Mouse (Mus musculus) heart, embryonic 15.5 days (tissue): Measurements from ENCODE around the gene Shisal1. TPM values are rescaled to one million over a fixed set of nuclear protein-coding genes. Genes with fewer than 3 reads are reported as not detected.

ENCODE experiments used
- ATAC-seq: fragments of 200-750 bp; cut with Nextera tagmentation; replicated peaks from 2 replicates; pipeline ENCODE4 v1.8.0; 2017; ENCODE audit warnings: low read depth, moderate TSS enrichment; ENCODE audit not compliant: insufficient number of reproducible peaks, insufficient read depth, low FRiP score
- H3K27ac ChIP-seq: fragments of 300-500 bp; sonication (generic); 2 replicates; pipeline ENCODE4 v1.5.1; 2015; ENCODE audit warnings: mild to moderate bottlenecking, inconsistent platforms
- H3K27me3 ChIP-seq: fragments of 300-500 bp; sonication (generic); 2 replicates; pipeline ENCODE4 v1.6.1; 2015; ENCODE audit warnings: inconsistent platforms
- H3K36me3 ChIP-seq: fragments of 300-500 bp; sonication (generic); 2 replicates; pipeline ENCODE4 v1.6.1; 2015; ENCODE audit warnings: mild to moderate bottlenecking, inconsistent platforms
- H3K4me1 ChIP-seq: fragments of 300-500 bp; sonication (generic); replicated peaks from 2 replicates; pipeline ENCODE4 v1.6.1; 2015; ENCODE audit warnings: inconsistent platforms
- H3K4me2 ChIP-seq: fragments of 300-500 bp; sonication (generic); 2 replicates; pipeline ENCODE4 v1.6.1; 2015; ENCODE audit warnings: inconsistent platforms, mild to moderate bottlenecking, moderate library complexity
- H3K4me3 ChIP-seq: fragments of 300-500 bp; sonication (generic); 2 replicates; pipeline ENCODE4 v1.5.1; 2015; ENCODE audit warnings: mild to moderate bottlenecking, inconsistent platforms
- H3K9ac ChIP-seq: fragments of 300-500 bp; sonication (generic); 2 replicates; pipeline ENCODE4 v1.6.1; 2015; ENCODE audit warnings: mild to moderate bottlenecking, inconsistent platforms
- H3K9me3 ChIP-seq: fragments of 300-500 bp; sonication (generic); replicated peaks from 2 replicates; pipeline ENCODE4 v1.6.1; 2016; ENCODE audit warnings: inconsistent platforms
- WGBS: fragments of 180-500 bp; shearing (Covaris S2); methylation state at CpG from one replicate; pipeline ENCODE4 v1.1.7; 2015; ENCODE audit warnings: mixed read lengths; 5-methylcytosine and 5-hydroxymethylcytosine counted together
- polyA plus RNA-seq: library from polyadenylated mRNA; unstranded; fragments of >200 nt; fragmentation: Nextera tagmentation; extraction: Ambion mirVana; gene quantifications from 2 replicates; pipeline ENCODE4 v1.2.1, GENCODE M21; 2015

Shisal1 gene
- polyA plus RNA-seq, 1 experiment from 2014 or later, result 0.47 TPM

DNA sequence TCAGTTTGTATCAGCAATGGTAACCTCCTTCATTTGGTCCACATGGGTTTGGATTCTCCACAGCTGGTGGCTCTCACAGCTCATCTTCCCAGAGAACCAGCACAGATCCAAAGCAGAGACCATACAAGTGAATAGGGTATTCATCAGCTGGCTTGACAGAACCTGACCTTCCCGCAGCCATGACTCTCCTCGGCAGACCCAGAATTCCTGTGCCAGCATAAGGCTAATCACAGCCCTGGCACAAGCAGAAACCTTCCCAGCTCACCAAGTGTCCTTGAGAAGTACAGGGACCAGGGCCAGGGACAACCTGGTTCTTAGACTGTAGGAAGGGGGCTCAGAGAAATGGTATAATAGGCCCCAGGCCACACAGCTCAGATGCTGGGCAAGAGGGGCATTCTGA lies 6.2 kb upstream of the Shisal1 start:
- Histone ChIP-seq H3K9me3 (no peaks in the 10 kb centered on the region), H3K4me2 (no peak overlapping the region), H3K9ac (no peak overlapping the region), H3K4me3 (no peak overlapping the region), H3K36me3 (no peaks in the 10 kb centered on the region), H3K4me1 (peaks cover 12% of the 10 kb centered on the region), H3K27me3 (peaks cover 26% of the 10 kb centered on the region), H3K27ac (no peak overlapping the region)
- 79% methylated on average over 2 of the region's 2 CpGs for WGBS
- no peak for ATAC-seq

DNA sequence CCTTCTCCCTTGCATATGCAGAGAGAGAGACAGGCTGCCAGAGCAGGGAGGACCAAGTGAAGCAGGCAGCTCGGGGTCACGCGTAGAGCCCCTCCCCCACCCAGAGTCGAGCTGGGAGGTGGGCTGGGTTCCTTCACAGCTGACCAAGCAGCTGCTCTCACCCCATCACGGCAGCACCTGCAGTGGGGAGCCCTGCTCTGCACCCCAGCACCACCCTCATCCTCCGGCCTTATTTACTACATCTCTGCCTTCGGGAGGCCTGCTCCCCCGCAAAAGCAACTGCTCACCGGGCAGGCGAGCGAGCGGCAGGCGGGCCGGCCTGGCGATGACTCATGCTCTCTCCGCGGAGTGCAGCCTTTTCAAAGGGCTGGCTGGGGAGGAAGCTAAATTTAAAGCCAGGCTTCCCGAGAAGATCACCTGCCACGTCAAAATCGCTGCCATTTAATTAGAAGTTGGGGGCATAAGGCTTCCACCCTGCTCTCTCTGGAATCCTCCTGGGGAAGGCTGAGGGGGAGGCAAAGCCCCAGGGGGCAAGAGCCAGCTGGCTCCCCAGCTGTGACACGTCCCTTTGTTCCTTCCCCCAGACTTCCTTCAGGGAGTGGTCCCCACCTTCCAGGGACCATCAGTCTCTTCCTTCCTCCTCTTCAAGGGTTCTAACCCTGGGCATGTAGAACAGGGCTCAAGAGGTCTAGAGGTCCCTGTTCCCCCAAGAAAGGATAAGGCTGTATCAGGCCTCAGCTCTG lies 3.7 kb upstream of the Shisal1 start:
- Histone ChIP-seq H3K4me3 (peak overlapping the region; percentile 30), H3K27ac (0 out of 2 replicates have a peak overlapping the region, but pooled peaks have one; percentile 36), H3K9ac (no peak overlapping the region), H3K9me3 (no peaks in the 10 kb centered on the region), H3K27me3 (peaks cover 48% of the 10 kb centered on the region), H3K36me3 (no peaks in the 10 kb centered on the region), H3K4me1 (peaks cover 20% of the 10 kb centered on the region), H3K4me2 (peak overlapping the region; percentile 63)
- ATAC-seq, result 0 out of 2 replicates have a peak, but pooled peaks have one; percentile 1
- WGBS, result 2% methylated on average over 21 of the region's 21 CpGs

DNA sequence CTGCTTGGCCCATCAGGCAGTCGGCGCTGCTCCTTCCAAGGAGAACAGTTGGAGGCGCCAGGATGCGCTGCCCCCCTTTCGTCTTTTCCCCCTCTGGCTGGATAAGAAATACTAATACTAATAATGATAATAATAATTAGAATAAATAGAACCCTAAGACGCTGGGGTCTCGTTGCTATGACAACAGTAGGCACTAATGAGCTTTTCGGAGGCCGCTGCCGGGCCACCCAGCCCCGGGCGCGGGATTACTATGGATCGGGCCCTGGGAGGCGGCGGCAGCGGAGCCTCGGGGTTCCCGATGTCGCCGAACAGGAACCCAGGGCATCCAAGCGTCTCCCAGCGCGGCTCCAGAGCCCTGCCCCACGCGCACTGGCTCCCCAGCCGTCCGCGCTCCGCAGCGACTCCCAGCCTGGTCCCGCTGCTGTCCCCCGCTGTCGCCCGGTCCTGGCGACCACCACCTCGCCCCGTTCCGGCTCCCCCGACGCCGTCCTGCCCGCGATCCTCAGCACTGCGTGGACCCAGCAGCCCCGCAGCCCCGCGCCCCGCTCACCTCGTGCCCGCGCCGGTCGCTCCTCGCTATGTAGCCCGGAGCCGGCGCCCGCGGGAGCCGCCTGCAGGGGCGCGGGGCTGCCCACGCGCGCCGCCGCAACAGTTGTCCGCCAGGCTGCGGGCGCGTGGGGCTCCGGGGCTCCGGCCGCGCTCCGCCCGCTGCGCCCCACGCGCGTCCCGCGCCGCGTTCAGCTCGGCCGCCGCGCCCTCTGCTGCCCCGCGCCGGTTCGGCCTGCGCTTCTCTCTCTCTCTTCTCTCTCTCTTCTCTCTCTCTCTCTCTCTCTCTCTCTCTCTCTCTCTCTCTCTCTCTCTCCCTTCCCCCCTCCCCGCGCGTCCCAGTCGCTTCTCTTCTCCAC lies 833 bp downstream of the Shisal1 start:
- 1% methylated on average over 92 of the region's 99 CpGs for WGBS
- Histone ChIP-seq H3K4me2 (peak overlapping the region; percentile 89), H3K9ac (peak overlapping the region; percentile 30), H3K27ac (no peak overlapping the region), H3K36me3 (no peaks in the 10 kb centered on the region), H3K9me3 (no peaks in the 10 kb centered on the region), H3K4me1 (peaks cover 25% of the 10 kb centered on the region), H3K4me3 (peak overlapping the region; percentile 49), H3K27me3 (peaks cover 83% of the 10 kb centered on the region)
- ATAC-seq, result no peak

DNA sequence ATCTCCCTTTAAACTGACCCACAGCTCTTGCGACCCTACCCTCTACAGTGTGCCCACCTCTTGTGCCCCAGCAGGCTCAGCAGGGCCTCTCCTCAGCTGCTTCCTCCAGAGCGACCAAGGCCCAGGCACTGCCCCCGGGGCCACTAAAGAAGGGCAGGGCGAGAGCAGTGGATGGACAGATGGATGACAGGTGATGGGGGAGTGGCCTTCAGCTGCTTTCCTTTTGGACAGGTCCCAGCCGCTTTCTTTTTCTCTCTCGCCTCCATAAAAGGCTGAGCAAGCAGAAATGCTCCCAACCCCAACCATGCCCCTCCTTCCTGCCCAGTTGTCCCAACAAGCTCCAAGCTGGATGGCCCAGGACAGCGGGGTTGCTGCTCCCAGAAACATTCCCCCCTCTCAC lies 2.7 kb downstream of the Shisal1 start:
- no peak overlapping the region for H3K4me3 ChIP-seq
- peaks cover 94% of the 10 kb centered on the region for H3K27me3 ChIP-seq
- no peak for ATAC-seq
- peaks cover 15% of the 10 kb centered on the region for H3K4me1 ChIP-seq
- no peaks in the 10 kb centered on the region for H3K36me3 ChIP-seq
- no peak overlapping the region for H3K4me2 ChIP-seq
- H3K27ac ChIP-seq, result no peak overlapping the region
- H3K9me3 ChIP-seq, result no peaks in the 10 kb centered on the region
- 43% methylated on average over 7 of the region's 7 CpGs for WGBS
- no peak overlapping the region for H3K9ac ChIP-seq

DNA sequence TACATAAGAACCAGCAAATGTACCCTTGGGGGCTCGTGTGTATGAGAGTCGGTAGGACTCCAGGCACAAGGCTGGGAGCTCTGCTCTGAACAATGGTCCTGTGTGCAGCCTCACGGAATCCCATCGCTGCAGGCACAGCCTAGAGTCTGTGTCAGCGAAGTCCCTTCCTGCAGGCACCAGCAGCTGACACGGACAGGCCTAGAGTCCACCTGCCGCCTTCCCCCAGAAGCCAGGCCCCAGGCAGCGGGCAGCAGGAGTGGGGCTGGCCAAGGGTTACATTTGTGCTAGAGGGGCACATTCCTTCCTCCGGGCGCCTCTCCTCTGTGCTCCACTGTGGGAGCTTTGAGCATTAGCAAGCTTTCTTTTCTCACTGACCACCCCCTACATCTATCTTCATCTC lies 3.3 kb downstream of the Shisal1 start:
- no peak overlapping the region for H3K4me2 ChIP-seq
- H3K27me3 ChIP-seq, result peaks cover 92% of the 10 kb centered on the region
- no peak overlapping the region for H3K27ac ChIP-seq
- no peak overlapping the region for H3K9ac ChIP-seq
- H3K9me3 ChIP-seq, result no peaks in the 10 kb centered on the region
- no peak overlapping the region for H3K4me3 ChIP-seq
- 66% methylated on average over 10 of the region's 10 CpGs for WGBS
- no peaks in the 10 kb centered on the region for H3K36me3 ChIP-seq
- no peak for ATAC-seq
- peaks cover 15% of the 10 kb centered on the region for H3K4me1 ChIP-seq

DNA sequence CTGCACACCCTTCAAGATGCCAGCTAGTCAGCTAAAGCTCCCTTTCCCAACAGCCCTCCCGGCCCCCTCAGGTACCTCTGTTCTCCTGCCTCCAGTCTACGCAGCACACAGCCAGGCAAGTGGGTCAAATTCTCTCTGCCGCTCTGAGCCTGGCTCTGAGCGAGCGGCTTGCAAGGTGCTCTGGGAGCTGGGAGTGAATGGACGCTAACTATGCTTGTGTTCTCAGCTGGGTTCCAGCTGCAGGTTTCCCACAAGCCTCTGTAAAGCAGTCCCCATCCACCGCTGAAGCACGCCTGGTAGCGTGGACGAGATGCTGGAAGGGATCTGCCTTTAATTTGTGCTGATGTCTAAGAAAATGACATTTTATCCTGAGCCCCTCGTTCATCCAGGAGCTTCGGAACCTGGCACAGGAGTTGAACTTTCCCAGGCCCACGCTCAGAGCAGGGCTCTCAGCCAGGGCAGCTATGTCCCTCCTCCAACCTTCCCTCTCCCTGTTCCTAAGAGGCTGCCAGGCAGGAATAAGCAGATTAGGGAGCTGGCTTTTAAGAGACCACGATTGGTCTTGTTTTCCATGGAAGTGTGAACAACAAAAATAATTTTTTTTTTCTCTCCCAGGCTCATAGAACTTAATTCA lies 5.1 kb downstream of the Shisal1 start:
- no peak for ATAC-seq
- Histone ChIP-seq H3K27me3 (peaks cover 79% of the 10 kb centered on the region), H3K9me3 (no peaks in the 10 kb centered on the region), H3K4me3 (no peak overlapping the region), H3K4me2 (no peak overlapping the region), H3K9ac (no peak overlapping the region), H3K4me1 (peaks cover 15% of the 10 kb centered on the region), H3K27ac (no peak overlapping the region), H3K36me3 (no peaks in the 10 kb centered on the region)
- 43% methylated on average over 14 of the region's 14 CpGs for WGBS

DNA sequence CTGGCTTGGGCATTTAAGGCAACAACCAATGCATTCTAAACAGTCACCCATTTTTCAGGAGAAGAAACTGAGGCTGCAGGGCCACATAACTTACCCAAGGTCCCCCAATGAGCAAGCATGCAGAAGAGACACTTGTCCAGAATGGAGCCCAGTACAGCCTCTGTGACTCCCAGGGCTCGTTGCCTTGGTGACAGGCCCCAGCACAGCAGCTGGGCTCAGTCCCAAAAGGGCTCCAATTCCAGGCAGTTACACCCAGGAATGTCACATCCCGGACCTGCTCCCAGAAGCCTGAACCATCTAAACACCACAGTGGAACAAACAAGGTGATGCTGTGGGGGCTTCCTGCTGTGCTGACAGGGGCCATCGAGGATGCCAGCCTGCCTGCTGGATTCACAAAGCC lies 6.1 kb downstream of the Shisal1 start:
- Histone ChIP-seq H3K4me2 (no peak overlapping the region), H3K4me1 (peaks cover 9% of the 10 kb centered on the region), H3K9me3 (no peaks in the 10 kb centered on the region), H3K27ac (no peak overlapping the region), H3K4me3 (no peak overlapping the region), H3K36me3 (no peaks in the 10 kb centered on the region), H3K27me3 (peaks cover 72% of the 10 kb centered on the region), H3K9ac (no peak overlapping the region)
- 43% methylated on average over 3 of the region's 3 CpGs for WGBS
- no peak for ATAC-seq

DNA sequence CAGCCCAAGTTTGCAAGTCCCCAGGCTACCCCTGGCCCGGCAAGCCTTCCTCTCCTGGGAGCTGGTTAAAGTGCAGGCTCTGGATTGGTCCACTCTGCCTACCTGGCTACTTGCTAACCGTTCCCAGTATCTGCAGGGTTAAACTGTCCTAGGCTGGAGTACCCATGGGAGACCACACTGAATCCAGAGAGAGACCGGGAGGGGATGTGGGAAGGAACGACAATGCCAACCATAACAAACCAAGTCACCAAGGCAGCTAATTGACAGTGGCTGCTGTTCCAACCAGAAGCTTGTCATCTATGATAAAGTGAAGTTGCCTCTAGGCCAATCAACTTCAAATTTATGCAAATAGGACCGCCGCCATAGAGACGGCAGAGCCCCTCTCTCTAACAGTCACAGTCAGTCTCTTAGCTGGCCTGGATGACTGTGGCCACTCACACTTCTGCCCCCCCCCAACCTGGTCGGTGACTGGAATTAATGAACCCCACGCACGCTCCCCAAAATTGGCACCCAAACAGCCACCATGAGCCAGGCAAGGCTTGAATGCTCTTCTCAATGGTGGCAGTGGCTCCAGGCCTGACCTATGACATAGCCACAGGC lies 13.2 kb downstream of the Shisal1 start:
- ATAC-seq, result no peak
- no peak overlapping the region for H3K4me2 ChIP-seq
- 70% methylated on average over 10 of the region's 10 CpGs for WGBS
- no peak overlapping the region for H3K4me3 ChIP-seq
- no peak overlapping the region for H3K27ac ChIP-seq
- no peaks in the 10 kb centered on the region for H3K36me3 ChIP-seq
- peaks cover 6% of the 10 kb centered on the region for H3K4me1 ChIP-seq
- no peaks in the 10 kb centered on the region for H3K9me3 ChIP-seq
- H3K9ac ChIP-seq, result no peak overlapping the region
- H3K27me3 ChIP-seq, result 0 out of 2 replicates have a peak, but pooled peaks cover 5% of the 10 kb centered on the region

DNA sequence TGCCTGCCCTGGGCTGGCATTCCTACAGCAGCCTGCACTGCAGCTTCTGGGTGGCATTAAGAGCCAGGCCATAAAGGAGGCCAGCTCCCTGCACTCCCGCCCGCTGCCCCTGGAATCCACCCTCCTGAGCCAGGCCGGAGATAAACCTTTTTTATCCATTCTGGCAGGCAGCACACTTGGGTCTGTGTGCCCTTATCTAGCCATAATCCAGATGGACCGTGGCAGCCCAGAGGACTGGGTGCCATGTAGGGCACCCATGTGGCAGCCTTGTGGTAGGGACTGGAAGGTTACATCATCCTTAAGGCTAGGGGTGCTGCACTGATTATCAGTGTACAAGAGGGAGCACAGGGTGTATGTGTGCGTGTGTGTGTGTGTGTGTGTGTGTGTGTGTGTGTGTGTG lies 16.4 kb downstream of the Shisal1 start:
- Histone ChIP-seq H3K4me1 (peaks cover 6% of the 10 kb centered on the region), H3K9ac (no peak overlapping the region), H3K27me3 (no peaks in the 10 kb centered on the region), H3K9me3 (no peaks in the 10 kb centered on the region), H3K36me3 (no peaks in the 10 kb centered on the region), H3K4me2 (no peak overlapping the region), H3K4me3 (no peak overlapping the region), H3K27ac (0 out of 2 replicates have a peak overlapping the region, but pooled peaks have one; percentile 17)
- 35% methylated on average over 5 of the region's 5 CpGs for WGBS
- peak; percentile 50; the same call in 1 of the 2 replicates for ATAC-seq

DNA sequence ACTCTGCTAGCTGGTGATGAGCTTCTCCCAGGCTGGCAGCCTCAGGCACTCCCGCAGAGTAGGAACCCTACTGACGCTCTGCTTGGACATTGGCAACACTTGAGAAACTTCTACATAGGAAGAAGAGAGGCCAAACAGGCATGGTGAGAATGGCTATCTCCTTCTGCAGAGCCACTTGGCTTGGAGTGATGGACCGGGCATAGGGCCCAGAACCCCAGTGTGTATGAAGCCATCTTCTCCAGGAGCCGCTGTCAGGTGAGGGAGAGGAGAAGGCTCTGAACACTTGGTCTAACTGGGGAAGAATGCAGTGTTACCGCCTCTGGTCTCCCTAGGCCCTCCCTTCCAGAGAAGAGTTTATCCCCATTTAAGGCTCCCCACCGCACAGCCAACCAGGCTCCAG lies 19.3 kb downstream of the Shisal1 start:
- WGBS, result 84% methylated on average over 6 of the region's 6 CpGs
- Histone ChIP-seq H3K36me3 (no peaks in the 10 kb centered on the region), H3K9me3 (no peaks in the 10 kb centered on the region), H3K9ac (no peak overlapping the region), H3K27me3 (no peaks in the 10 kb centered on the region), H3K4me1 (peaks cover 18% of the 10 kb centered on the region), H3K4me2 (no peak overlapping the region), H3K27ac (no peak overlapping the region), H3K4me3 (no peak overlapping the region)
- ATAC-seq, result no peak

DNA sequence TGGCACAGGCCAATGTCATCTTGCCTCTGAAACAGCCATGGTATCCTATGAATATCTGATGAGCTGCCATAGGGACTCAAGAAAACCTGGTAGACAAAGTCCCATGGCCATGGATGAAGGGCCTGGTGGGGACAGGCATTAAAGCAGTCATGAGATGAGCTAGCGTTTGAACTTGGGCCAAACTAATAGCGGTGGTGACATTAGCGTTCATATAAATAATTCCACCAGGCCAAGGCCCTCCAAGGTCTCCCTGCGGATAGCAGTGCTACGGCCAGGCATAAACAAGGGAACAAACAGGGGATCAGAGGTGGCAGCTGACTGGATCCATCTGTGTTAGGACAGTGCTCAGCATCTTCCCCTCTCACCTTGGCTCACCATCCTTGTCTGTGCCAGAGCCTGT lies 21.2 kb downstream of the Shisal1 start:
- 75% methylated on average over 5 of the region's 5 CpGs for WGBS
- ATAC-seq, result no peak
- peaks cover 5% of the 10 kb centered on the region for H3K27me3 ChIP-seq
- no peak overlapping the region for H3K4me2 ChIP-seq
- no peak overlapping the region for H3K4me3 ChIP-seq
- H3K27ac ChIP-seq, result no peak overlapping the region
- H3K4me1 ChIP-seq, result peaks cover 18% of the 10 kb centered on the region
- H3K36me3 ChIP-seq, result no peaks in the 10 kb centered on the region
- H3K9me3 ChIP-seq, result no peaks in the 10 kb centered on the region
- no peak overlapping the region for H3K9ac ChIP-seq
